Mouse (Mus musculus): ENCODE results near the gene Efcab2. TPM values are rescaled to one million over a fixed set of nuclear protein-coding genes. Genes with fewer than 3 reads are reported as not detected.
A peak's percentile ranks its signal among the peaks of the same experiment; 100 is the strongest.

The Efcab2 gene
- polyA plus RNA-seq, 1 experiment from 2014 or later = 19.1 TPM

GRCm38 (mm10) chr1:178395091-178395490 is 10.8 kb upstream of the Efcab2 start:
- Histone ChIP-seq H3K9ac (ENCODE audit: low read length) (no peak overlapping the region), H3K27me3 (ENCODE audit: control insufficient read depth, insufficient read depth, low read length) (no peaks in the 10 kb centered on the region), H3K4me2 (ENCODE audit: low read depth, low read length) (no peak overlapping the region), H3K4me3 (ENCODE audit: low read length) (no peak overlapping the region), H3K9me3 (replicated peaks; ENCODE audit: control insufficient read depth, low read length) (no peaks in the 10 kb centered on the region), H3K36me3 (ENCODE audit: control insufficient read depth, insufficient read depth) (no peaks in the 10 kb centered on the region), H3K4me1 (ENCODE audit: control insufficient read depth, insufficient read depth, low read length) (peaks cover 10% of the 10 kb centered on the region), H3K27ac (ENCODE audit: low read length) (no peak overlapping the region)
- no peak for ATAC-seq (replicated peaks; ENCODE audit: extremely low read depth, insufficient read depth, low FRiP score)
- WGBS = 80% methylated on average over 6 of the region's 6 CpGs

GRCm38 (mm10) chr1:178396383-178396782 is 9.5 kb upstream of the Efcab2 start:
- 34% methylated on average over 4 of the region's 4 CpGs for WGBS
- Histone ChIP-seq H3K4me2 (ENCODE audit: low read depth, low read length) (no peak overlapping the region), H3K4me1 (ENCODE audit: control insufficient read depth, insufficient read depth, low read length) (peaks cover 7% of the 10 kb centered on the region; the same call in 1 of the 2 replicates), H3K27ac (ENCODE audit: low read length) (peak overlapping the region; percentile 64), H3K36me3 (ENCODE audit: control insufficient read depth, insufficient read depth) (no peaks in the 10 kb centered on the region), H3K4me3 (ENCODE audit: low read length) (no peak overlapping the region), H3K9me3 (replicated peaks; ENCODE audit: control insufficient read depth, low read length) (no peaks in the 10 kb centered on the region), H3K27me3 (ENCODE audit: control insufficient read depth, insufficient read depth, low read length) (no peaks in the 10 kb centered on the region), H3K9ac (ENCODE audit: low read length) (no peak overlapping the region)
- peak; percentile 87 for ATAC-seq (replicated peaks; ENCODE audit: extremely low read depth, insufficient read depth, low FRiP score)

GRCm38 (mm10) chr1:178399879-178400278 is 6.0 kb upstream of the Efcab2 start:
- H3K4me3 ChIP-seq (ENCODE audit: low read length) = no peak overlapping the region
- H3K27me3 ChIP-seq (ENCODE audit: control insufficient read depth, insufficient read depth, low read length) = no peaks in the 10 kb centered on the region
- 87% methylated on average over 6 of the region's 6 CpGs for WGBS
- peaks cover 7% of the 10 kb centered on the region; the same call in 1 of the 2 replicates for H3K4me1 ChIP-seq (ENCODE audit: control insufficient read depth, insufficient read depth, low read length)
- no peak for ATAC-seq (replicated peaks; ENCODE audit: extremely low read depth, insufficient read depth, low FRiP score)
- no peak overlapping the region for H3K4me2 ChIP-seq (ENCODE audit: low read depth, low read length)
- H3K27ac ChIP-seq (ENCODE audit: low read length) = no peak overlapping the region
- no peak overlapping the region for H3K9ac ChIP-seq (ENCODE audit: low read length)
- H3K36me3 ChIP-seq (ENCODE audit: control insufficient read depth, insufficient read depth) = no peaks in the 10 kb centered on the region
- H3K9me3 ChIP-seq (replicated peaks; ENCODE audit: control insufficient read depth, low read length) = no peaks in the 10 kb centered on the region

GRCm38 (mm10) chr1:178400652-178401051 is 5.2 kb upstream of the Efcab2 start:
- Histone ChIP-seq H3K4me2 (ENCODE audit: low read depth, low read length) (no peak overlapping the region), H3K9ac (ENCODE audit: low read length) (no peak overlapping the region), H3K9me3 (replicated peaks; ENCODE audit: control insufficient read depth, low read length) (no peaks in the 10 kb centered on the region), H3K4me3 (ENCODE audit: low read length) (no peak overlapping the region), H3K27me3 (ENCODE audit: control insufficient read depth, insufficient read depth, low read length) (no peaks in the 10 kb centered on the region), H3K27ac (ENCODE audit: low read length) (no peak overlapping the region), H3K4me1 (ENCODE audit: control insufficient read depth, insufficient read depth, low read length) (peaks cover 7% of the 10 kb centered on the region; the same call in 1 of the 2 replicates), H3K36me3 (ENCODE audit: control insufficient read depth, insufficient read depth) (no peaks in the 10 kb centered on the region)
- WGBS = 67% methylated on average over 7 of the region's 7 CpGs
- no peak for ATAC-seq (replicated peaks; ENCODE audit: extremely low read depth, insufficient read depth, low FRiP score)

- 87% methylated on average over 6 of the region's 6 CpGs for WGBS
- Histone ChIP-seq H3K9me3 (replicated peaks; ENCODE audit: control insufficient read depth, low read length) (no peaks in the 10 kb centered on the region), H3K36me3 (ENCODE audit: control insufficient read depth, insufficient read depth) (no peaks in the 10 kb centered on the region), H3K27me3 (ENCODE audit: control insufficient read depth, insufficient read depth, low read length) (no peaks in the 10 kb centered on the region), H3K27ac (ENCODE audit: low read length) (no peak overlapping the region), H3K4me2 (ENCODE audit: low read depth, low read length) (no peak overlapping the region), H3K4me1 (ENCODE audit: control insufficient read depth, insufficient read depth, low read length) (no peaks in the 10 kb centered on the region), H3K9ac (ENCODE audit: low read length) (no peak overlapping the region), H3K4me3 (ENCODE audit: low read length) (no peak overlapping the region)
- ATAC-seq (replicated peaks; ENCODE audit: extremely low read depth, insufficient read depth, low FRiP score) = no peak
These were observed 3.9 kb upstream of the Efcab2 start for GRCm38 (mm10) chr1:178401960-178402359.

- Histone ChIP-seq H3K36me3 (ENCODE audit: control insufficient read depth, insufficient read depth) (no peaks in the 10 kb centered on the region), H3K4me1 (ENCODE audit: control insufficient read depth, insufficient read depth, low read length) (peaks cover 2% of the 10 kb centered on the region; the same call in 1 of the 2 replicates), H3K4me3 (ENCODE audit: low read length) (peak overlapping the region; percentile 83), H3K9me3 (replicated peaks; ENCODE audit: control insufficient read depth, low read length) (no peaks in the 10 kb centered on the region), H3K4me2 (ENCODE audit: low read depth, low read length) (peak overlapping the region; percentile 65), H3K27me3 (ENCODE audit: control insufficient read depth, insufficient read depth, low read length) (no peaks in the 10 kb centered on the region), H3K27ac (ENCODE audit: low read length) (peak overlapping the region; percentile 100), H3K9ac (ENCODE audit: low read length) (peak overlapping the region; percentile 93)
- peak; percentile 86 for ATAC-seq (replicated peaks; ENCODE audit: extremely low read depth, insufficient read depth, low FRiP score)
- under 1% methylated on average over 23 of the region's 23 CpGs for WGBS
These were observed 407 bp upstream of the Efcab2 start for GRCm38 (mm10) chr1:178405445-178405911.

GRCm38 (mm10) chr1:178406765-178407645 is 1.1 kb downstream of the Efcab2 start:
- peak overlapping the region; percentile 100 for H3K27ac ChIP-seq (ENCODE audit: low read length)
- peaks cover 2% of the 10 kb centered on the region; the same call in 1 of the 2 replicates for H3K4me1 ChIP-seq (ENCODE audit: control insufficient read depth, insufficient read depth, low read length)
- no peaks in the 10 kb centered on the region for H3K27me3 ChIP-seq (ENCODE audit: control insufficient read depth, insufficient read depth, low read length)
- peak overlapping the region; percentile 65 for H3K4me2 ChIP-seq (ENCODE audit: low read depth, low read length)
- no peaks in the 10 kb centered on the region for H3K36me3 ChIP-seq (ENCODE audit: control insufficient read depth, insufficient read depth)
- peak overlapping the region; percentile 83 for H3K4me3 ChIP-seq (ENCODE audit: low read length)
- 64% methylated on average over 12 of the region's 12 CpGs for WGBS
- ATAC-seq (replicated peaks; ENCODE audit: extremely low read depth, insufficient read depth, low FRiP score) = no peak; the same call in 1 of the 2 replicates
- no peaks in the 10 kb centered on the region for H3K9me3 ChIP-seq (replicated peaks; ENCODE audit: control insufficient read depth, low read length)
- H3K9ac ChIP-seq (ENCODE audit: low read length) = peak overlapping the region; percentile 93

- Histone ChIP-seq H3K36me3 (ENCODE audit: control insufficient read depth, insufficient read depth) (no peaks in the 10 kb centered on the region), H3K27ac (ENCODE audit: low read length) (no peak overlapping the region), H3K4me1 (ENCODE audit: control insufficient read depth, insufficient read depth, low read length) (peaks cover 2% of the 10 kb centered on the region; the same call in 1 of the 2 replicates), H3K27me3 (ENCODE audit: control insufficient read depth, insufficient read depth, low read length) (no peaks in the 10 kb centered on the region), H3K9me3 (replicated peaks; ENCODE audit: control insufficient read depth, low read length) (no peaks in the 10 kb centered on the region), H3K4me2 (ENCODE audit: low read depth, low read length) (no peak overlapping the region), H3K4me3 (ENCODE audit: low read length) (no peak overlapping the region), H3K9ac (ENCODE audit: low read length) (no peak overlapping the region)
- WGBS = 72% methylated on average over 2 of the region's 2 CpGs
- ATAC-seq (replicated peaks; ENCODE audit: extremely low read depth, insufficient read depth, low FRiP score) = no peak
These were observed 1.8 kb downstream of the Efcab2 start for GRCm38 (mm10) chr1:178407651-178408050.

- no peak overlapping the region for H3K9ac ChIP-seq (ENCODE audit: low read length)
- WGBS = 35% methylated on average over 4 of the region's 4 CpGs
- no peaks in the 10 kb centered on the region for H3K27me3 ChIP-seq (ENCODE audit: control insufficient read depth, insufficient read depth, low read length)
- H3K9me3 ChIP-seq (replicated peaks; ENCODE audit: control insufficient read depth, low read length) = no peaks in the 10 kb centered on the region
- H3K36me3 ChIP-seq (ENCODE audit: control insufficient read depth, insufficient read depth) = no peaks in the 10 kb centered on the region
- no peak overlapping the region for H3K4me3 ChIP-seq (ENCODE audit: low read length)
- H3K4me1 ChIP-seq (ENCODE audit: control insufficient read depth, insufficient read depth, low read length) = peaks cover 2% of the 10 kb centered on the region; the same call in 1 of the 2 replicates
- ATAC-seq (replicated peaks; ENCODE audit: extremely low read depth, insufficient read depth, low FRiP score) = no peak
- no peak overlapping the region for H3K4me2 ChIP-seq (ENCODE audit: low read depth, low read length)
- H3K27ac ChIP-seq (ENCODE audit: low read length) = peak overlapping the region; percentile 45; the same call in 1 of the 2 replicates
These were observed 3.0 kb downstream of the Efcab2 start for GRCm38 (mm10) chr1:178408901-178409361.

All from heart, embryonic 16.5 days (tissue).